Mouse (Mus musculus) cerebellum, postnatal 14 days (tissue): ENCODE data around the gene Pdzrn4.

Experiments used
- DNase-seq, 2 experiments: peaks; one replicate each; pipeline ENCODE4 v3.0.0; 2021; ENCODE audit warnings: mixed read lengths in 2 of 2

Pdzrn4 gene

DNA sequence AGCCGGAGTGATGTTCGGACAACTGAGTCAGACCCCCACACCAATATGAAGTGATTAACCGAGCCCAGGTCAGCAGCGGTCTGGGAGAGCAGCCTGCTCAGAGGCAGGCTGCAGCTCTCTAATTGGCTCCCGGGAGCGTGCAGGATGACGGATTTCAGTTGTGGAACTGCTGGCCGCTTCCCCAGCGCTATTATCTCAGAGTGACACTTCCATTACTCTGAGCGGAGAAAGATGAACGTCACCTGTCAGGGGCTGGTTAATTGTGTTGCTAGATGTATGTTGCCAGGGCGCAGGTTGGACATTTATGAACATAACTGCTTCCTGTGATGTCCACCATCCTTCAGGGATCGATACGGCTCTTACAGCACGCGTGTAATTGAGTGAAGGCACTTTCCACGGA lies 355.5 kb downstream of the Pdzrn4 start:
- no peak for DNase-seq

DNA sequence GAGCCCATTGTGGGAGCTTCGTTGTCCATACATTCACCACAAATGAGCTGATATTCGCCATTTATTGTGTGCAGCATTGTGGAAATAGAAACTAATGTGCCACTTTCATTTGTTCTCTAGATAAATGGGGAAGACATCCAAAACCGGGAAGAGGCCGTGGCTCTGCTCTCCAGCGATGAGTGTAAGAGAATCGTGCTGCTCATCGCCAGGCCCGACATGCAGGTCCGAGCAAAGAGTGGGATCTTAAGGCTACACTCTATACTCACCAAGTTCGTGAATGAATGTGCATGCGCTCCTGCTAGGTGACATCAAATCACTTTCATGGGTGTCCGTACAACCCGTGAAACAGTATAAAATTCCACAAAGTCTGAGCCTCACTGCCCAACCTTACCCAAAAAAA lies 355.9 kb downstream of the Pdzrn4 start:
- no peak for DNase-seq

DNA sequence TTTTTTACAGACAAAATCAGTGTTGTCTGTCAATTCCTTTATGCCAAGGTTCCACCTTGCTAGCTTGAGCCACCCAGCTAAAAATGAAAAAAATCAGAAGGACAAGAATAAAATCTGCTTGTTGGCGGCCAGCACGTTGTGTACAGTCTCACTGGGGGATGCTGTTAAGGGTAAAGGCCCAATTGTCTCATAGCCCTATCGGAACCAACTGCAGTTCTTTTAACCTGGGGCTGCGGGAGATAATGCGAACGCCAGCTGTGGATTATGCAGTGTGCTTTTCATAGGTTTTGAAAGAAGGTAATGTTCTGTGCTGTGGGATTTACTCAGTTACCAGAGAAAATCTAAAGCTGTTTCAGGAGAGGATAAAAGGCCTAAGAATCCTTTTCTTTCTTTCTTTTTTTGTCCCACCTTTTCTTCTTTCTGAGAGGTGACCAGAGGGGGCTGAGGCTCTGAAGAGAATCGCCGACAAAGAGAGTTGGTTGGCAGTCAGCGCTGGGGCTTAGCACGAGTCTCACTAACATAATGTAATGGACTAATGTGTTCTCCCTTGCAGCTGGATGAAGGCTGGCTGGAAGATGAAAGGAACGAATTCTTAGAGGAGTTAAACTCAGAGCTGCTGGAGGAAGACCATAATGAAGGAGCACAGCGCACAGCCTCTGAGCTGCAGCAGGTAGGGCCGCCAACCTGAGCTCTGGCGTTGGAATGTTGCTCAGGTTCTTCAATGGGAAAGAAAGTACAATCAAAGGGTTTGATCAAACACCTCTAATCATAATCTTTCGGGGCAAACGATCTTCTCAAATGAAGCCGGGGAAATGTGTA lies 360.6 kb downstream of the Pdzrn4 start:
- DNase-seq = no peak

DNA sequence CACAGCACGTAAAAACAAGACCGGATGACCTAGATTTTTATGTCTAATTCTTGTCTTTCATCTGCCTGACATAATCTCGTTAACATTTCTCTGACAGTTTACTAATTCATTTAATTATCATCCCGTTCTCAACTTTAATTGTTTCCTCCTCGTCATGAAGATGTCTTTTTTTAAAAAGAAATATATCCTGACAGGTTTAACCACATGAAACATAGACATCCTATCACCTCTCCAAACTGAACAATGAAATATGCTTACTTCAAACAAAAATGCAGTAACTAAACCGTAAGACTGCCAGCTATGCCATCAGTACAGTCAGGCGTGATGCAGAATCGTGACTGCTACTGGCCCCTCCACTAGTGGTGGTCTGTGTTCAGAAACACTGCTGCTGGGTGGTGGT lies 362.3 kb downstream of the Pdzrn4 start:
- DNase-seq = no peak

DNA sequence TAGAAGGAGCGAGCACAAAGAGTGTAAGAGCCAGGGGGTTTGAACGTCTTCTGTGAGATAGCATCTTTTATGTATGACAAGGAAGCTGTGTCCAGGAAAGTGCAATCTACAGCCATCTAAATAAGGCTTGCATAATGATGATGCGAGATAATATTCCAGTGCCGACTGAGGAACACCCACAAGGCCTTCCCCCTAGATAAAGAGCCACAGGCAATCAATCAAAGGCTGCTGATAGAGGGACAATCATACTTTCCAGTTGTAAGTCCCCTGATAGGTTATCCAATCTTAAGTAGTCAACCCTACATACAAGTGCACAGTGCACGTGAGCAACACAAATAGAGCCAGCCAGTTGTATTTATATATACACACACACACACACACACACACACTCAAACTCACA lies 366.6 kb downstream of the Pdzrn4 start:
- DNase-seq = no peak

DNA sequence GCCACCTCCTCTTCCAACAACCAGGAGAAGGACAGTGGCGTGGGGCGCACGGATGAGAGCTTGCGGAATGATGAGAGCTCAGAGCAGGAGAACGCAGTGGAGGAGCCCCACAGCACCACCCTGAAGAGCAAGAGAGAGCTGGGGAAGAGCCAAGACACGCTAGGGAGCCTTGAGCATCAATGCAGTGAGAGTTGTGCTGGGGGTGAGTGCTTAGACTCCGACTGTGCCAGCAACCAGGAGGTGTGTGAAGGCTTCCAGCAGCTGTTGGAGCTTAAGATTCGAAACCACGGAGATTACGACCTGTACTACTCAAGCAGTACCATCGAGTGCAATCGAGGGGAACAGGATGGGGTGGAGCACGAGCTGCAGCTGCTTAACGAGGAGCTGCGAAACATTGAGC lies 372.9 kb downstream of the Pdzrn4 start:
- no peak for DNase-seq

DNA sequence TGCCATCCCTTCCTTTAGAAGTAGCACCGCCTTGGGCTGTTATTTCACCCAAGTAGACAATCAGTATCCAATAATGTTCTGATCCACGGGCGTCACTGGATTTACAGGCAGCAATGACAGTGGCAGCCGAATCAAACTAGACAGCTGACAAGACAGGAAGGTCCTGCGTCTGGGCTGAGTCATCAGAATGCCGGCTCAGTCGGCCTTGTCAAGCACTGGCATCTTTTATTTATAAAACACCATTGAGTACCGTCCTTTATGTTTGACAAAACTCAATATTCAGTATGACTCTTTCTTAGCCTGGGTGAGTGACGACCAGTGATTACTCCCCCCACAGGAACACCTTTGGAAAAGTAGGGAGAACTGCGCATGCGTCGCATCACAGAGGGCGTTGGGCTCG lies 391.4 kb downstream of the Pdzrn4 start:
- no peak for DNase-seq

DNA sequence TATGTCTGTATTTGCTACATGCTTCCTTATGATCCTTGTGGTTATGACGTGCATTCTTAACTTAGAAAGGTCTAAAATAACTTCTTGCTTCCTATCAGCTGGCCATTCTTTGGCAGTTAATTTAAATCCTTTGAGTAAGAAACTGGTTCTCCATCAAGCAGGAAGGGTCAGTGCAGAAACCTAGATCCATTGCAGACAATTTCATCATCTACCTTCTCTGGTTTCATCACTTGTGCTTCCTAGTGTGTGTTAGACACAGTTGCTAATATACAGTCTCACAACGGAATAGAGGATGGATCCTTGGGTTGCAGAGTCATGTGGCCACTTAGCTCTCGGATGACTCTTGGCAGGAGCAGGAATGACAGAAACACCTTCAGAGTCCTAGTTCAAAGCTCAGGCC lies 397.6 kb downstream of the Pdzrn4 start:
- no peak for DNase-seq

DNA sequence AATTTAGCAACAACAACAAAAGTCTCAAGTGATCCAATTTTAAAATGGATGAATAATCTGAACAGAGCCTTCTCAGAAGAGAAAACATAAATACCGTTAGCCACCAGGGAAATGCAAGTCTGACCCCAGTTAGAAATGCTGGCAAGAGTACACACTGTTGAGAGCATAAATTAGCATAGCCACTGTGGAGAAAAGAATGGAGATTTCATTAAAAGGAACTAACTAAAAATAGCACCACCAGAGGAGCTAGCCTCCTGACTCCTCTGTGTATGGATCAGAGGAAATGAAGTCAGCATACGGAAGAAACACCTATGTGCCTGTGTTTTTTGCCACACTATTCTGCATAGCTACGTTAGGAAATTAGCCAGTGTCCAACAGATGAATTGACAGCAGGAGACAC lies 409.3 kb downstream of the Pdzrn4 start:
- peak in 1 of 2 experiments; percentile 26 for DNase-seq

DNA sequence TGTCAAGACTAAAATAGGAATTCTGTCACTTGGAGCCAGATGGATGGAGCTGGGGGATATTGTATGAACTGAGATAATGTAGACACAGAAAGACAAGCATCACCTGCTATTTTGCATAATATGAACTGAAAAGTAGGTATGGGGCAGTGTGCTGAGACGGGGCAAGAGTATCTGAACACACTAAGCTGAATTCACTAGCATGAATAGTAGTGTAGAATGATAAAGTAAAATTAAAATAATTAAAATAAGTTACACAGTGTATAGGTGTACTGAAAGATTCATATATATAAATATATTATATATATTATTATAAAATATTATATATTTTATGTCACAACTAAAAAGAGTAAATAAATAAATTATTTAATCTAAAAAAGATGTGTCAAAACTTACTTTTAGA lies 409.7 kb downstream of the Pdzrn4 start:
- DNase-seq = no peak
